Mouse (Mus musculus): ENCODE measurements around the gene Hnrnpul1. TPM values are rescaled to one million over a fixed set of nuclear protein-coding genes. Genes with fewer than 3 reads are reported as not detected.
A peak's percentile ranks its signal among the peaks of the same experiment; 100 is the strongest.
"Not testable (repeated sequence)": the region's sequence is repeated elsewhere in the genome, so short reads cannot be mapped to it uniquely, and the experiment has no call there.

Gene Hnrnpul1
- polyA plus RNA-seq, 1 experiment from 2014 or later = 62.5 TPM

DNA sequence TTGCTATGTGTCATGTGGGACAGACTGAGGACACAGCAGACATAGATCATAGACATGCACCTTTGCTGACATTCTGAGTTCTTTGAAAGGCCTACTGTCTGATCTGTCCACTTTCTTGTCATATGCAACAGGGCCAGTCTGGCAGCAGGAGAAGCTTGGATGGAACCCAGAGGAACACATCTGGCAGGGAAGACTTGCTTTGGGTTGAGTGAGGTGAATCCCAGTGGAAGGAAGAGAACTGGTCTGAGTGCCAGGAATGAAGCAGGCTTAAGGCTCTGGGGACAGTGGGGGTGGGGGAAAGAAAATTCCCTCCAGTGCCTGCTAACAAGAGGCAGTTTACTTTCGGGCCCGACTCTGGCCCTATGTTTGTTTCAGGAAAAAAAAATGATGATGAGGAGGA lies 24.7 kb downstream of the Hnrnpul1 start:
- no peak for DNase-seq (ENCODE audit: low spot score)
- Histone ChIP-seq H3K27me3 (replicated peaks; ENCODE audit: low read depth, poor library complexity, severe bottlenecking) (no peaks in the 10 kb centered on the region), H3K36me3 (replicated peaks) (peaks cover 99% of the 10 kb centered on the region), H3K4me1 (no peaks in the 10 kb centered on the region), H3K27ac (replicated peaks) (no peak overlapping the region), H3K9me3 (no peaks in the 10 kb centered on the region), H3K4me3 (no peak overlapping the region)
- WGBS = 94% methylated on average over 2 of the region's 2 CpGs

GRCm38 (mm10) chr7:25729396-25729795 lies 25.2 kb downstream of the Hnrnpul1 start:
- WGBS = 63% methylated on average over 2 of the region's 2 CpGs
- H3K9me3 ChIP-seq = no peaks in the 10 kb centered on the region
- DNase-seq (ENCODE audit: low spot score) = no peak
- no peaks in the 10 kb centered on the region for H3K4me1 ChIP-seq
- no peak overlapping the region for H3K4me3 ChIP-seq
- H3K27me3 ChIP-seq (replicated peaks; ENCODE audit: low read depth, poor library complexity, severe bottlenecking) = no peaks in the 10 kb centered on the region
- peaks cover 99% of the 10 kb centered on the region for H3K36me3 ChIP-seq (replicated peaks)
- no peak overlapping the region for H3K27ac ChIP-seq (replicated peaks)

DNA sequence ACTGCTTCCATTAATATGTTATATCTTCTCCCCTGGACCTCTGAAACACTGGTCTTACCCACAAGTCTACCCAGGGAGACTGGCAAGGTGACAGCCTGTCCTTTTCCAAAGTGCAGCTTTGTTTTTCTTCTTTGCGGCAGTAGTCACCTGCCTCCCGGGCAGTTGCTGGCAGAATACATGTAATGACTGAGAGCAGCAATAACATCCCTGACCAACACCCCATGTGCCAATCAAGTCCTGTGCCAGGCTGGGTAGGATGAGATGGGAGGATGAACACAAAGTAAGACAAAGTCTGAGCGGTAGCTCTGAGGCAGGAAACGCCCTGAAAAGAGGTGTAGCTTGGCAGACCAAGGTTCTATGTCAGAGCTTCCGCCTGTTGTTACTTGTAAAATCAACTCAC lies 26.8 kb downstream of the Hnrnpul1 start:
- H3K27me3 ChIP-seq (replicated peaks; ENCODE audit: low read depth, poor library complexity, severe bottlenecking) = no peaks in the 10 kb centered on the region
- H3K4me1 ChIP-seq = no peaks in the 10 kb centered on the region
- no peaks in the 10 kb centered on the region for H3K9me3 ChIP-seq
- no peak overlapping the region for H3K27ac ChIP-seq (replicated peaks)
- WGBS = 96% methylated on average over 5 of the region's 5 CpGs
- H3K36me3 ChIP-seq (replicated peaks) = peaks cover 99% of the 10 kb centered on the region
- DNase-seq (ENCODE audit: low spot score) = no peak
- no peak overlapping the region for H3K4me3 ChIP-seq

GRCm38 (mm10) chr7:25725886-25726285 lies 28.7 kb downstream of the Hnrnpul1 start:
- H3K27me3 ChIP-seq (replicated peaks; ENCODE audit: low read depth, poor library complexity, severe bottlenecking) = no peaks in the 10 kb centered on the region
- H3K9me3 ChIP-seq = no peaks in the 10 kb centered on the region
- no peak for DNase-seq (ENCODE audit: low spot score)
- H3K27ac ChIP-seq (replicated peaks) = no peak overlapping the region
- H3K4me1 ChIP-seq = no peaks in the 10 kb centered on the region
- no peak overlapping the region for H3K4me3 ChIP-seq
- 91% methylated on average over 19 of the region's 19 CpGs for WGBS
- peaks cover 98% of the 10 kb centered on the region for H3K36me3 ChIP-seq (replicated peaks)

DNA sequence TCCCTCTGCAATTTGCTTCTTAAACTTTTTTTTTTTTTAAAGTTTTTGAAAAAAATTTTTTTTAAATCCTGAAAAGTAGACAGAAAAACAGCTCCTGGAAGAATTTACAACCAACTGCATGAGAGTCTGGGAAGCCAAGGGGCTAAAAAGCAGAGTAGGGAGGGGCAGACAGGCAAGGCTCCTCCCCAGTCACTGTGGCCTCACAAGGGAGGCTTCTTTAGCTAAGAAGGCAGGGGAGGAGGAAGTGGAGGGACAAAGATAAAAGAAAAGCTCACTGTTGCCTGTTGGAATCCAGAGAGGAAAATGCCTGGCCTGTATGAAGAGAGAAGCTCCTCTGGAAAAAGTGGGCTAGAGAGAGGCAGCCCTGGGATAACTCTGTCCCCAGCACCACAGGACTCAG lies 32.8 kb downstream of the Hnrnpul1 start:
- not testable (repeated sequence) for H3K4me3 ChIP-seq; H3K27me3 ChIP-seq (replicated peaks; ENCODE audit: low read depth, poor library complexity, severe bottlenecking); H3K27ac ChIP-seq (replicated peaks); H3K9me3 ChIP-seq; DNase-seq (ENCODE audit: low spot score)
- Histone ChIP-seq H3K36me3 (replicated peaks) (peaks cover 74% of the 10 kb centered on the region), H3K4me1 (peaks cover 16% of the 10 kb centered on the region)

DNA sequence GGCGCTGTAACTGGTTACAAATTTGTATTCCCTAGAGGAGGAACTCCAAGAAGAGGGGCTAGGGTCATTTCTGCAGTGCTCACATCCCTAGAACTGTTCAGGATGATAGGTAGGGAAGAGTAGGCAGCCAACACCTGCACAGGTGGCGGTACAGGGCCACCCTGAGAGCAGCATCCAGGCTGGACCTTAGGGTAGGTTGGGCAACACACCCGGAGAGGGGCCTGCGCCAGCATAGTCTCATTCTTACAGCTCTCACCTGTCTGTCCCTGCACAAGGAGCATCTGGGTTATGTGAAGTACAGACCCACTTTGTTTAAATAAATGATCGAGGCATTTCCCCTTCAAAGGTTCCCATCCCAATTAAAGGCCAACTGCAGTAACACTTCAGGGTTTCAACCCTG lies 33.8 kb downstream of the Hnrnpul1 start:
- peaks cover 16% of the 10 kb centered on the region for H3K4me1 ChIP-seq
- 92% methylated on average over 5 of the region's 5 CpGs for WGBS
- H3K36me3 ChIP-seq (replicated peaks) = peaks cover 74% of the 10 kb centered on the region
- no peak for DNase-seq (ENCODE audit: low spot score)
- H3K27me3 ChIP-seq (replicated peaks; ENCODE audit: low read depth, poor library complexity, severe bottlenecking) = no peaks in the 10 kb centered on the region
- H3K4me3 ChIP-seq = no peak overlapping the region
- no peak overlapping the region for H3K27ac ChIP-seq (replicated peaks)
- no peaks in the 10 kb centered on the region for H3K9me3 ChIP-seq

DNA sequence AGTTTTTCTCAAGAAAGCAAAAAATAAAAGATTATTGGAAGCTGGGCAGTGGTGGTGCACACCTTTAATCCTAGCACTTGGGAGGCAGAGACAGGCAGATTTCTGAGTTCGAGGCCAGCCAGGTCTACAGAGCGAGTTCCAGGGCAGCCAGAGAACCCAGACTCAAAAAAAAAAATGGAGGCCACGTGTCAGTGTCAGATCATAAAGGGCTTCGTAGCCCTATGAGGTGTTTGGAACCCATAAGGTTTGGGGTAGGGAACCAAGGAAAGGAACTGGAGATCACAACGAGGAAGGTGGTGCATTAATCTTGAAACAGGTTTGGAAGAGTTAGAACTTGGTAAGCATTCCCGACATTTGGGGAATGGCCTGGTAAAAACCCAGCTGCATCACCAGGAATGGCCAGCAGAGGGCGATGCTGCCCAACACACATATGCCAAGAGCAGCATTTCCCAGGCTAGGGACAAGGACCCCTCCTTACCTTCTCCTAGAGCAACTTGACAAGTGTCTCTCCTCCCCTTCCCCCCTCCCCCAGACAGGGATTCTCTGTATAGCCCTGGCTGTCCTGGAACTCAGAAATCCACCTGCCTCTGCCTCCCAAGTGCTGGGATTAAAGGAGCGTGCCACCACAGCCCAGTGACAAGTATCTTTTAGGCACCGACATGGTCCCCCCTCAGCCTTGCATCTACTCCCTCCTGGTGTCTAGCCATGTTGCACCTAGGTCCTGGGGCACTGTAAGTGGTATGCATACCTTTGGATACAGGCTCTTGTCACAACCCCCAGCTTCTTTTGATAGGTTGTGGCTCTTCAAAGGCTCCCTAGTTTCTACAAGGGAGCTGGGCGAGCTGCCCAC lies 34.6 kb downstream of the Hnrnpul1 start:
- Histone ChIP-seq H3K4me1 (peaks cover 16% of the 10 kb centered on the region), H3K4me3 (peak overlapping the region; percentile 72; the same call in 1 of the 2 replicates), H3K27me3 (replicated peaks; ENCODE audit: low read depth, poor library complexity, severe bottlenecking) (no peaks in the 10 kb centered on the region), H3K36me3 (replicated peaks) (peaks cover 74% of the 10 kb centered on the region), H3K27ac (replicated peaks) (no peak overlapping the region), H3K9me3 (no peaks in the 10 kb centered on the region)
- 62% methylated on average over 10 of the region's 10 CpGs for WGBS
- peak; percentile 84 for DNase-seq (ENCODE audit: low spot score)

- H3K27me3 ChIP-seq (replicated peaks; ENCODE audit: low read depth, poor library complexity, severe bottlenecking) = no peaks in the 10 kb centered on the region
- H3K4me1 ChIP-seq = peaks cover 16% of the 10 kb centered on the region
- peak; percentile 91 for DNase-seq (ENCODE audit: low spot score)
- 4% methylated on average over 32 of the region's 32 CpGs for WGBS
- H3K4me3 ChIP-seq = peak within 1 kb of the TSS; percentile 72
- H3K36me3 ChIP-seq (replicated peaks) = peaks cover 74% of the 10 kb centered on the region
- H3K27ac ChIP-seq (replicated peaks) = peak within 1 kb of the TSS; percentile 85
- no peaks in the 10 kb centered on the region for H3K9me3 ChIP-seq
Observed at GRCm38 (mm10) chr7:25718788-25719417, 35.7 kb downstream of the Hnrnpul1 start, which contains the start of gene Ccdc97. TSS of gene Ccdc97 (minus strand) at chr7:25719088.

DNA sequence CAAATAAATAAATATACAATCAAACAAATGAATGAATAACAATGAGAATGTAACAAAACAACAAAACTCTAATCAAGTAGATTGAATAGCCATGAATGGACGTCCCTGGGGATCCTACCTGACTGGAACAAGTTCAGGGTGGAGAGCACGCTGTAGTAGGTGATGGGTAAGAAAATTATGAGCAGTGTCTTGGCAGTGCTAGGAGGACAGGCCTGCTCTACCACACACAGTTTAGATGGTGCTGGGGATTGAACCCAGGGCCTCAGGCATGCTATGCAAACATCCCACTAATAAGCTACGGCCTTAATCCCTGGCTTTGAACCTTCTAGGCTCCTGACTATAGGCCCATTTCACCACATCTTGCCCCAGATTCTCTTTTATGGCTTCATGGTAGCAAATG lies 37.1 kb downstream of the Hnrnpul1 start:
- no peak for DNase-seq (ENCODE audit: low spot score)
- Histone ChIP-seq H3K4me3 (peak overlapping the region; percentile 72), H3K4me1 (peaks cover 20% of the 10 kb centered on the region), H3K9me3 (no peaks in the 10 kb centered on the region), H3K27ac (replicated peaks) (no peak overlapping the region), H3K27me3 (replicated peaks; ENCODE audit: low read depth, poor library complexity, severe bottlenecking) (no peaks in the 10 kb centered on the region), H3K36me3 (replicated peaks) (peaks cover 74% of the 10 kb centered on the region)
- WGBS = 87% methylated on average over 3 of the region's 3 CpGs

DNA sequence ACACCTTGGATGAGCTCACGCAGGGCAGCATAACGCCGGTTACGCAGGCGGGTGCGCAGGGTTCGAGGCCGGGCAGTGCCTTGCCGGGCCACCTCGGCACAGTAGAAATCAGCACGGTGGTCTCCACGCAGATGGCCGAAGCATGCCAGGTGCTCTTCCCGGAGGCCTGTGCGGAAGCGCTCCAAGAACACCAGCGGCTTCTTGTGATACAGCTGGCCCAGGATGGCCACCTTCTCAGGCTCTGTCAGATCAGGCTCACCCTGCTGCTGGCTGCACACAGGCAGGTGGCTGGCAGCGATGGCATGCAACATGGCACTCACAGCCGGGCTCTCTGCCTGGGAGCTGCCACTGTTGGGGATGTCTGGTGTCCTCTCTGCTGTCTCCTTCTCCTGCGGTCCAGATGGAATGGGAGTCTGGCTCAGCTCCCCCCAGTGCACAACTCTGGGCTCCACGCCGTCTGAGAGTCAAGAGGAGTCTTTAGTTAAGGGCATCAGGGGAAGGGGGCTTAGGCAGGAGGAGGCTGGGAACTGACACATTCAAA lies 38.8 kb downstream of the Hnrnpul1 start:
- peaks cover 37% of the 10 kb centered on the region for H3K4me1 ChIP-seq
- peaks cover 64% of the 10 kb centered on the region for H3K36me3 ChIP-seq (replicated peaks)
- no peak overlapping the region for H3K4me3 ChIP-seq
- no peak for DNase-seq (ENCODE audit: low spot score)
- H3K27me3 ChIP-seq (replicated peaks; ENCODE audit: low read depth, poor library complexity, severe bottlenecking) = no peaks in the 10 kb centered on the region
- no peak overlapping the region for H3K27ac ChIP-seq (replicated peaks)
- WGBS = 97% methylated on average over 22 of the region's 22 CpGs
- H3K9me3 ChIP-seq = no peaks in the 10 kb centered on the region

DNA sequence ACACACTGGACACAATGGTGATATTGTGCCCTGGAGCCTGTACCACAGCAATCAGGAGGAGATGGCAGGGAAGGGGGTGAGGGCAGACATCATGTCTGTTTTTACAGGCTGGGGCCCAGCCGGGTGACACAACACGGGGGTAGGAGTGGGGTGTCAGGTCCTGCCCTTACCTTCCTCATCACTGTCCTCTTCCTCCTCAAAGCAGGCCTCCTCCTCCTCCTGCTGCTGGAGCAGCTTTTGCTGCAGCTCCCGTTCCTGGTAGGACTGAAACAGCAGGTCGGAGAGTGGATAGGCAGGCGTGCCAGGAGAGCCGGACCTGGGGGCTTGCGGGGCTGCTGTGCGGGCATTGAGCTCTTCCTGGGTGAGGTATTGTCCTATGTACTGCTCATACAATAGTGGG lies 40.0 kb downstream of the Hnrnpul1 start:
- no peaks in the 10 kb centered on the region for H3K27me3 ChIP-seq (replicated peaks; ENCODE audit: low read depth, poor library complexity, severe bottlenecking)
- peaks cover 49% of the 10 kb centered on the region for H3K4me1 ChIP-seq
- no peak for DNase-seq (ENCODE audit: low spot score)

DNA sequence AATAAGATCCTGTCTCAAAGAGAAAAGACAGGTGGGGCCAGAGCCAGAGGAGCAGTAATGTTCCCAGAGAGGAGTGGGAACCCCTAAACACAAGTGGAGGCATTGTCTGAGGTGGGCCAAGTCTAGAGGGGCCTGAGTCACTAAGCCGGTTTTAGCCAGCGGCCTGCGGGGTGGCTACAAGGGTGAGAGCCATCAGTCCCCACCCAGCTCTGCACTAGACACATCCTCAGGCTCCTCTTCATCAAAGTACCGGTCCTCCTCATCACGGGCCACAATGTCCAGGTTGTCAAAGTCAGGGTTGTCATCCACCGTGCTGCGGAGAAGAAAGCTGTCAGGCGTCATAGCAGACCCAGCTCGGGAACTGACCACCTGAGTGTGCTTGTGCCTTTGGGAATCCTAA lies 41.8 kb downstream of the Hnrnpul1 start:
- Histone ChIP-seq H3K4me1 (peaks cover 49% of the 10 kb centered on the region), H3K4me3 (no peak overlapping the region), H3K9me3 (no peaks in the 10 kb centered on the region), H3K27ac (replicated peaks) (peak overlapping the region; percentile 75; the same call in 1 of the 2 replicates), H3K36me3 (replicated peaks) (peaks cover 52% of the 10 kb centered on the region), H3K27me3 (replicated peaks; ENCODE audit: low read depth, poor library complexity, severe bottlenecking) (no peaks in the 10 kb centered on the region)
- WGBS = 88% methylated on average over 9 of the region's 9 CpGs
- DNase-seq (ENCODE audit: low spot score) = no peak

More for the DNA sequence above, 40.0 kb downstream of the Hnrnpul1 start:
- no peak overlapping the region for H3K4me3 ChIP-seq
- H3K36me3 ChIP-seq (replicated peaks) = peaks cover 54% of the 10 kb centered on the region
- H3K27ac ChIP-seq (replicated peaks) = no peak overlapping the region
- WGBS = 94% methylated on average over 8 of the region's 8 CpGs
- H3K9me3 ChIP-seq = no peaks in the 10 kb centered on the region
